Mouse (Mus musculus): ENCODE results near the gene Nox3.

Nox3 gene

GRCm38 (mm10) chr17:3610307-3610754, 85.7 kb downstream of the Nox3 start:
- DNase-seq (ENCODE audit: low spot score) = no peak

GRCm38 (mm10) chr17:3602954-3603672, 92.9 kb downstream of the Nox3 start:
- no peak for DNase-seq (ENCODE audit: low spot score)

- DNase-seq (ENCODE audit: low spot score) = no peak
Measured at GRCm38 (mm10) chr17:3598393-3598792, 97.7 kb downstream of the Nox3 start.

GRCm38 (mm10) chr17:3597866-3598265, 98.2 kb downstream of the Nox3 start:
- no peak for DNase-seq (ENCODE audit: low spot score)

GRCm38 (mm10) chr17:3597130-3597529, 98.9 kb downstream of the Nox3 start:
- DNase-seq (ENCODE audit: low spot score) = no peak

Data from urinary bladder, postnatal 25 days (tissue).